Mouse (Mus musculus) naive thymus-derived CD4-positive, alpha-beta T cell, adult 2 months (primary cell): ENCODE data around the gene A730049H05Rik.

Experiments used
- DNase-seq: peaks from one replicate; pipeline ENCODE4 v3.0.0-alpha.2; 2011; ENCODE audit warnings: low read depth

A730049H05Rik gene

DNA sequence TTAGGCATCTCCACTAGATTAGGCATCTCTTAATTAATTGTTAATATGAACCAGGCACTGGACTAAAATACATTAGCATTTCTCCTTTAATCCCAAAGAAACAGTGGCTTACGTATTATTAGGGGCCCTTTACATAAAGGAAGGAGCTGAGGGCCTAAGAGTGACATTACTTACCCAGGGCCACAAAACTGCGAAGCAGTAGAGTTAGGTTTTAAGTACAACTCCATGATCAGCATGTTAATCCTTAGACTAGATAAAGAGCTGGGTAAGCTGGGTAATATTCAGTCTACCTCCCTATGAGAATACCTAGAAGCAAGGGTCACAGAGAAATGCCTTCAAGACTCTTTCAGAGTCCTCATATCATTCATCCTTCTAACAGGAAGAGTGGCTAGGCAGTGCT is 12.9 kb downstream of the A730049H05Rik start:
- no peak for DNase-seq

DNA sequence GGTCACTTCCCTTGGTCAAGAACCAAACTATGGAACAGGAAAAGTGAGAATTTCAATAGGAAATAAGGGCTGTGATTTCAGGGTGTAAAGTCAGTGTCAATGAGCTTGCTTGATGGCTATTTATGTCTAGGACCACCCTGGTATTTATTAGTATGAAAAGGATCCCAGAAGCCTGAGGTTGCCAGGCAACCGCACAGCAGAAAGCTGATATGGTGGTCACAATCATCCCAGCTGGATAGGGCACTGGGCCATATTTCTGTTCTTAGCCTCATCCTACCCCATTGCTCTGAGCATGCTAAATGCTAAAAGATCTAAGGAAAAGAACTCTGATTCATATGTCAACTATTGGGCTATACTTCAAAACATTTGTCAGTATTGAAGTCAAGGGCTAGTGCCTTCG is 14.8 kb downstream of the A730049H05Rik start:
- DNase-seq, result no peak

DNA sequence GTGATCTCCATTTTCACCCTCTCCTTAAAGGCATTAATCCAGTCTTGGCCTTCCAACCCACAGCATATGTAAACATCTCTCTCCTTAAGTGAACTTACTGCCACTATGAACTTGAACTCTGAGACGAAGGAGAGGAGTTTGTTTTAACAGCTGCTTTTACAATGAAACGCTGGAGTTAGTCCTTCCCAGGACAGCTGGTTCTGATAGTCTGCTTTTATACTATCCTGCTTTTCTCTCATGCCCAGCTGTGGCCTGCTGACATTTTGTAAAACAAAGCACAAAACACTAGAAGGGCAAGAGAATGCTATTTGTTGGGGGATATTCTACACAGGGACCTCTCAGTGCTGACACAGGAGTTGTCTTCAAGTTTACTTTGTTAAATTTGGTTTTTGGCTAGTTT is 25.7 kb downstream of the A730049H05Rik start:
- no peak for DNase-seq

DNA sequence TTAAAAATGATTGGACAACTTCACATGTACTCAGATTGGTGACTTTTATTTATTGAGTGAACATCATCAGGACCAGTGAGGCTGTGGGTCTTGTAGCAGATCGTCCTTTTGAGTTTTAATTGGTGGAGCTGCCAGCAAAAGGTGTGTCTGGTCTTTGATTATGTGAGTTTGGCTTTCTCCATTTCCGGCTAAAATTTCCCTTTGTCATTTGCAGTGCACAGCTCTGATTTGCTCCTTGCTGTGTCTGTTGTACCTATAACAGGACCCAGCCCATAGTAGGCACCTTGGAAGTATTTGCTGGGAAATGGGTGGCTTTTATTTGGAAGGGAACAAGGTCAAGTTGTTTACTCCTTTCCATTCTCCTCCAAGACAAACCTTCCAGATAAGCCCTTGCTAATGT is 27.2 kb downstream of the A730049H05Rik start:
- DNase-seq, result no peak

DNA sequence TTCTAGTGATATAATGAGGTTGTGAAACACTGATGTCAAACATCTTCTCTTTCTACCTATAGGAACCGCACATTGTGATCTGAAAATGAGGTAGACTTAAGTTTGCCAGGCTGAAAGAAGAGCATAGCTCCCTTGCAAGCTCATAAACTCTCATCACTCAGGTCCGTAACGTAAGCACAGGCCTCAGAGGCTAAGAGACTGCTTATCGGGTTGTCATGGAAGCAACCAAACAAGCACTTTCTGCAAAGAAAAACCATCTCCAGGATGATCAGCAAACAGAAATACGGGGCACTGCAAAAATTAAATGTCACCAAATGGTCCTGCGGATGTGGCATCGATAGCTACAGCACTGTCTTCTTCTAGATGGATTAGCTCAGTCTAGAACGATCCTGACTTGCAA is 29.6 kb downstream of the A730049H05Rik start:
- no peak for DNase-seq

DNA sequence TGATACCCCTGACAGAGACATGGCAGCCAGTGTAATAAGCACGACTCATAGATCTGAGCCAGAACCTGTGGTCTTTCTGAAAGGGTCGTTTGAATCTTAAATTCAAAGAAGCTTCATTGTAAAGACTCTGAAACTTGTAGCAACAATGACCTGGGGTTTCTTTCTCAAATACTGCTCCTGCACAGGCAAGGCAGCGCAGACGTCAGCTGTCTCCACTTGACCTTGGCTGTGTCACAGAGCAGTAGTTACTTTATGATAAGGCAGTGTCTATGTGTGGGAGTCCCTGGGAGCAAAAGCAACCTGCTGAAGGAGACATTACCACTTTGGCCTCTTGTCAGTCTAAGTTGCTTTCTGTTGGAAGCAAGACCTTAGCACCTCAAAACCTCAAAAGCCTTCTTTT is 30.3 kb downstream of the A730049H05Rik start:
- no peak for DNase-seq

DNA sequence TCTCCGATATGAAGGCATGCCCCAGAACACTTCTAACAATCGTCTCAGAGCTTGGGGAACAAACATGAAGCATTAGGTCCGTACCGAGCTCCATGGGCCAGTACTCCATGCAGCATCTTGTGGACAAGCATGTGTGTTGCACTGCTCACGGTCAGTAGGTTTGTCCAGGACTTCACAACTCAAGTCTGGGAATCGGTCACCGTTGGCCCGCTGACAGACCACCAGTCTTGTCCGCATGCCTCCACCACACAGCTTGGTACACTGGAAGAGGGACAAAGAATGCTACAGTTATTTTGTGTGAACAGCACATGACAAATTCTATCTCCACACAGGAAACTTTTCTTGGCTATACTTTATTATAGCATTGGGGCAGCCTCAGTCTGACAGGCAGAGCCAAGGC is 32.9 kb downstream of the A730049H05Rik start:
- DNase-seq, result no peak

DNA sequence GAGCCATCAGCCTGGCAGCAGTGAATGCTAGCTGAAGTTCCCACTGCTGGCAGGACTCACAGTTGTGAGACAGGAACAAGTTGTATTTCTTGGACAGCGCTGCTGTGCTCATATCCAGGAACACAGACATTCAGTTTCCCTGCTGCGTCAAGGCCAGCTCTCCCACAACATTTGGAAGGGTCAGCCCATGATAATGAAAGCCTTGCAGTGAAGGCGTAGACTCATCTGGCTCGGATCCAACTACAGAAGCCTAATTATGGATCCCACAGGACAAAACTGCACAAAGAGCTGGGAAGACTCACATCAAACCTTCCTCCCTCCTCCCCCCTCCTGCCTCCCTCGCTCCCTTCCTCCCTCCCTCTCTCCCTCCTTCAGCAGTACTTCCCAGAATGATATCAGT is 34.0 kb downstream of the A730049H05Rik start:
- DNase-seq, result no peak

DNA sequence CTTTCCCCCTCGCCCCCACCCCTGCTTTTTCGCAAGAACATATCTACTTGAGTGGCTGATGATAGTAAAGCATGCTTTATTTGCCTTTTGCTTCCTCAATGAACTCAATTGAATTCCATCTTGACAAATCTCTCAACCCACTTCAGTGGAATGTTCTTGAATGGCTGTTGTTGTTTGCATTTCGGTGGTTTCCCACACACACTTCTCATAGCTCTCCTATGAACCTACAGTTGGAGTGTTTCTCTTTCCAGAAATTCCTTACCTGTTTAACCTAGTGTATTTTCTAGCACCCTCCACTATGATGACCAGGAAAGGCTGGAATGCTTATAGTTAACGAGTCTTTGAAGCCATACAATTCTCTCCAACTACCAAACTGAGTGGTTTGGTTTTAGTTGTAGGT is 38.6 kb downstream of the A730049H05Rik start:
- no peak for DNase-seq

DNA sequence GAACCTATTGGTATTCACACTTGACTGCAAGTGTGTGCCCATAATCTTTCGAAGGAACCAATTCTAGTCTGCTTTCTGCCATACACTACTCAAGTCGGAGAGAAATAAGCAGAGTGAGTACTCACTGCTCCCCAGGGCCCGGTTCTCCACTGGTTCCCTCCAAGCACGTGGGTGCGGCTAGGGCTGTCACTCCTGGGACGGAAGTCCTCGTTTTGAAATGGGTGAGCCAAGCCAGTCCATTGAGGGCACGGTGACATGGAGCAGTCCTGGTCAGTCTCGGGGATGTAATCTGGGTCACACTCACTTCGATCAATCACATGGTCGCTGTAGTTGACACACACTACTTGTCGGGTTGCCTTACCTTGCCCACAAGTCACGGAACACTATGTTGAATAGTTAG is 41.5 kb downstream of the A730049H05Rik start:
- no peak for DNase-seq

DNA sequence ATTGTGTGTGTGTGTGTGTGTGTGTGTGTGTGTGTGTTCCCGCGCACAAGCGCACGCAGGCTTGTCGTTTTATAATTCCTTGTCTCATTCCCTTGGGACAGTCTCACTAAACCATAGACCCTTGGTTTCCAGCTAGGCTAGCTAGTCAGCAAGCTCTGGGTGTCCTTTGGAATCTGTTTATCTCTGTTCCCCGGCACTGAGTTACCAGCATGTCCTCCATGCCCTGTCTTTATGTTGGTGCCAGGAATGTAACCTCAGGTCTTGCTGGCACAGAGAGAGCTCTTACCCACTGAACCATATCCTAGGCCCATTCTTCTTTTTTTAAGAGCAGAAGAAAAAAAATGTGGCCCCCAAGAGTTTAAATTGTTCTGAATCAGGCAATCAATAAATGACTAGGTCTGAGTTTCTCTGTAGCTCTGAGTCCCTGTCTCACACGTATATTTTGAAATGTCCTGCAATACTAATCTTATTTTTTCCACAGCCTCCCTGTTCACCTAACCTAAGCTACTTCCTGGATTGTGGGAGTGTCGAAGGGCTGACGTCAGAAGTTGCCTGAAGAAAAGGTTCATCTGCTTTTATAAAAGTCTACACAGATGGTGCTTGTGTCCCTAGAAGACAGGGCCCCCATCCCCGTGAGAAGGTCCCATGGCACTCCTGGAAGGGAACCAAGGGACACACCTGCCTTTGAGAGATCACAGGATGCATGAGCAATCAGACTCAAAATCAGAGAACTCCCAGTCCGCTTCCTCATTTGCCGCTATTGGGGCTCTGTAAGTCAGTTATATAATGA is 42.6 kb downstream of the A730049H05Rik start:
- no peak for DNase-seq

DNA sequence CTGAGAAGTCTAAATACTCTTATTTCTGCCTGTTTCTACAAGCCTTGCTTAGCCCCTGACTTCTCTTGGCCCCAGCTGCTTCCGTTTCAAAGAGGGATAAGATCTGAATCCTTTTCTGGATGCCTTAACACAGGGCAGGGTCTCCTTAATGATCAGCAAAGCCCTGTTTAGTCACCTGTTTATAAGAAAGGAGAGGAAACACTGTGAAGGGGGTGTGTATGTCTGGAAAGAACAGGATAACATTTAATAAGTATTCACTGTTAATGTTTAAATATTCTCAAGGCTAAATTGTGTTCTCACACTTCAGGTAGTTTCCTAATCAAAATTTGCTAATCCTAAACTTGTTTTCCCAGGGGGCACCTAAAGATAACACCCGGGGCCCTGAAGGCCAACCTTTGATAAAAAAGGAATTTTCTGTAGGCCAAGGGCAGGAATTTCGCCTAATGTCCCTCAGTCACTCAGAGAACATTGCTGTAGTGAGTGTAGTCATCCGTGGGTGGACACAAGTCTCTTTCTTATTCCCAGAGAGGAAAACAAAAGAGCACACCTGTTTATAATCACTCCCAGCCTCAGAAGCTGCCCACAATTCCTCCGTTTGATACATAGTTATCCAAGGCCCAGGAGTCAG is 44.1 kb downstream of the A730049H05Rik start:
- no peak for DNase-seq

DNA sequence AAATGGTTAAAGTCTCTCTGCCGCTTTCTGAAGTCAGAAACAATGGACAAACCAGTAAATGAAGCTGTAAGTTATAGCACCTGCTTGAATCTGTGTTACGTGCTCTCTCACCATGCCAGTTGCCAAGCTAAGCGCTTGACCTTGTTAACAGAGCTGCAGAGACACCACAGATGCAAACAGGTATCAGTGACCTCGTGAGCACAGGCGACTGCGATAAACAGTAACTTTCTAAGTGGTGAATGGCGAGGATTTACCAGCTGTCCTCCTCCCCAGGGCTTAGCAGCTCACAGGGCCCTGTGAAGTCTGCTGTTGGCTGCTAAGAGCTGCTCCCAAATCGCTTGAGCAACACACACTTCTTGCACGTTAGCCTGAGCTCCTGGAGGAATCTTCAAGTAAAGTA is 46.3 kb downstream of the A730049H05Rik start:
- no peak for DNase-seq

DNA sequence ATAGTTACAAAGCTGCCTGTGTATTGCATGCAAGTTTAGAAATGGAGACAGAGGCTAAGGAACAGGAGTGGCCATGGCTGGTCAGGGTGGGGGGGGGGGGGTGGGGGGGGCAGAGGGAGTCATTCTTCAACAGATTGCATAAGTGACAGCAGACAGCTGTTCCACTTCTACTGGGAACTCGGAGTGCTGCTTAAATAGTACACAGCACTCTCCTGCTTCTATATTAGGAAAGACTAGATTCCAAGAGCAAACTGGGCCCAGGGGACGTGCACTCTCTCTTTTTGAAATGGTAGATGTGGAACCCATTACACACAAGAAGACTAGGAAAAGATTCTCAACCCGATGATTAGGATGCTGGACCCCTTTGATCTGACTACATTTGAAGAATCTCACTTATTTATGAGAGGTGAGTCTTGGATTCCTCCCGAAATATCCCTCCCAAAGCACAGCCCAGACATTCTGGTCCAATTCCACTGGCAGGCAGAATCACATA is 52.9 kb downstream of the A730049H05Rik start, which contains the start of gene Gm15737:
Gene Gm15737 (plus strand): TSS at position 269 of the 493 bp plus-strand sequence.
- no peak for DNase-seq

DNA sequence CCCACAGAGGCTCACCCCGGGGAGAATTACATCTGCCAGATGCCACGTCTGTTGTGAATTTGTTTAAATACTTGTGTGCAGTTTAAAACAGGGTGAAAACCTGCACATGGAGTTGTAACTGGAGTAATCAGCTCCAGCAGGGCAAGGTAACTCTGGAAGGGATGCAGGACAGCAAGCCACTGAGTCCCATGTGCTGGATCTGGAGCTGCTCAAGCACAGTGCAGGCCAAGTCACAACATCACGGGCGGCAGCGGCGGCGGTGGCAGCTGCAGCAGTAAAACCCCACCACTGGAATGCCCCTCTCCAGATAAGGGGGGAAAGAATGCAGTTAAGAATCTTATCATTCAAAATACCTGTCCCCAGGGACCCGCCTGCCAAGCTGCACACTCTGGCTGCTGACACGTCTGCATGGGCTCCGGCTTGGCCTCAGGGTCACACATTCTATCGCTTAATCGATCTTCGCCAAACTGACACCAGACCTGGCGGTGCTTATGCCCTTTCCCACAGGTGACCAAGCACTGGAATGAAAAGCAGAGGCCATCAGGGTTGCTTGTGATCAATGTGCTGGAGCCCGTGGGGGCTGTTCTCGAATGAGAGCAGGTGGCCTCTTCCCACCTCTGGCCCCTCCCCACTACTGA is 53.4 kb downstream of the A730049H05Rik start:
- no peak for DNase-seq

DNA sequence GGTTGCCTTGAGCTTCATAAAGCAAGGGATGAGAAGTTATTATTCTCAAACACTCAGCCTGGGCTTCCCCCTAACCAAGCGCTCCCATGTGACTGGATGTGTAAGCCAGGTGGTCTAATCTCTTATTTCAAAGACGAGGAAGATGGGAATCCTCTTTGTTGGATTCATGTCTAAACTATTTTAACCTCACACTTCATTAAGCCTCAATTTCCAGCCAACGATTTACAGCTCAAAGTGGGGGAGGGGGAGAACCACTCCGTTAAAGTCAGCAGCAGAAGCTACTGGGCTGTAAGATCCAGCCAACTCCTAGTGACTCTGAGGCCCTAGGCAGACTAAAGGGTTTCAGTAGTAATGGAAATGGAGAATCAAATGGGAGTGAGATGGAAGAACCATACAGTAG is 55.5 kb downstream of the A730049H05Rik start:
- DNase-seq, result no peak

DNA sequence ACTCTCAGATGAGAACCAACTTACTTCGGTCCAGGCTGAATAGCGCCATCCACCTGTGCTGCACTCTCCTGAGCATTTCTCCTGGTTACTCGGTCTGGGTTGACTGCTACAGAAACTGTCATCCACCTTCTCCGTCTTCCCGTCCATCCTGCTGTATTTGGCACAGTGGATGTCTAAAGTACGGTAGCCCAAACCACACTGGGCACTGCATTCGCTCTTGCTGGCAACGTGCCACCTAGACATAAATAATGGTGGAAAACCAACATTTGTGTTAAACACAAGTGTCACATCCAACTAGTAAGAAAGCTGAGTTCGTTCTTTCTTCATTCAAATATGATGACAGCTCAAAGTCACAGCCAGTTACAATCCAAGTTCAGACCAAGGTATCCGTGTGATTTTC is 56.5 kb downstream of the A730049H05Rik start:
- DNase-seq, result no peak

DNA sequence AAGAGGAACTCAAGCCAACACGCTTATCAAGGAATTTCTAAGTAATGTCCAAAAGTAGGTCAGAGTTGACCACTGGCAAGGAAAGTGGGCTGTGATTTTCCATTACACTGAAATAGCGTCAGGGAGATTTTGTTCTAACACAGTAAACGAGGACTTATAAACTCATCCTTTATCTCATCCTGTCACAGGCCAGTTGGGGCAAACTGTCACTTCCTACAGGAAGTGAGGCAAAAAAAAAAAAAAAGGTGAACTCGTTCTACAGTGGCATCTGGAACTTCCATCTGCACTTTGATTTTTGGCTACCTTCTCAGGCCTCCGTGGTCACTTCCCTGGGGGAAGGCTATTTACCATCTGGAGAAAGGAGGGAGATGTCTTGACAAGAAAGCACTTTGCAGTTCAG is 58.6 kb downstream of the A730049H05Rik start:
- DNase-seq, result no peak

DNA sequence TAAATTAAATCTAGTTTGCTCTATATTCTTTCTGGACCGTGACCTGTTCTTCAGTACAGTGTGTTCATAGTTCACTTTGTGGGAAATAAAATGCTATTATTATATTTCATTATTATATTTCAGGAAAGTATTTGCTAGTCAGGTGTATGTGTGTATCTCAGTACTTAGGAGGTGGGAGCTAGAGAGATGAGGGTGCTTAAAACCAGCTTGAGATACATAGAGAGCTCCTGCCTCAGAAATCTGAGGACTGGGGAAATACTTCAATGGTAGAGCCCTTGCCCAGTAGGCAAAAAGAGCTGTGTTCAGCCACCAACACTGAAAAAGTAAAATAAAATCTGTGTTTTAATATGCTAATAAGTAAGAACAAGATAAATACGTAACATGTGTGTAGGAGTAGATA is 59.1 kb downstream of the A730049H05Rik start:
- DNase-seq, result no peak

DNA sequence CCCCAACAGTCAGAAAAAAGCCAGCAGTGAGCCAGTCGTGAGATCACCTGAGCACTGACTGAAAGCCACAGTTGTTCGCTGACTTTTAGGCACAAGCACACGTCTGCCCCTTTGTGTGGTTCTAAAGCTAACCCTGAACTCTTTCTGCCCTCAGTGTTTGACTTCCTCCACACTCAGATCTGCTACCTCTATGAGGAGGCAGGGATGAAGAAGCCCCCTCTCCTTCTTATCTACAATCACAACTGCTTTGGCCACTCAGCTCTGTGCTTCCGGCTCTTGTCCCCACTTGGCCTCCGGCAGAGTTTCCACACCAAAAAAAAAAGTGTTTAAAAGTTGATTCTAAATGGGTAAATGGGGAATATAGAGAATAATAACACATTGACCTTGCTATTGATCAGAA is 59.8 kb downstream of the A730049H05Rik start:
- DNase-seq, result no peak

DNA sequence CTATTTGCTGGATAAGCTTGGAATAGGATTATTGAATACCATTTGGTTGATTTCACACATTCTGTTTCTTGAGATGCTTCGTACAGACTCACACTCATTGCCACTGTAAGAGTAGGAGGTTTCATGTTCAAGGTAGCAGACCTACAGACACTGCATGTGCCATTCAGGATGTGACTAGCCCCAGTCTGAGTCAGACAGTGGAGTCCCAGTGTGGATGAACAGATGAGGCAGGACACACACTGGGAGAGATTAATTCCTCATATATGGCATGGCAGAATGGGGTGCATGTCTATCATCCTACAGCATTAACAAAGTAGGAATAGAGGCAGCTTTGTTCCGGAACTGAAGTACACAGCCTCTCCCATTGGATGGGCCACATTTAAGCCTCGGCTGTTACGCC is 61.0 kb downstream of the A730049H05Rik start:
- no peak for DNase-seq

DNA sequence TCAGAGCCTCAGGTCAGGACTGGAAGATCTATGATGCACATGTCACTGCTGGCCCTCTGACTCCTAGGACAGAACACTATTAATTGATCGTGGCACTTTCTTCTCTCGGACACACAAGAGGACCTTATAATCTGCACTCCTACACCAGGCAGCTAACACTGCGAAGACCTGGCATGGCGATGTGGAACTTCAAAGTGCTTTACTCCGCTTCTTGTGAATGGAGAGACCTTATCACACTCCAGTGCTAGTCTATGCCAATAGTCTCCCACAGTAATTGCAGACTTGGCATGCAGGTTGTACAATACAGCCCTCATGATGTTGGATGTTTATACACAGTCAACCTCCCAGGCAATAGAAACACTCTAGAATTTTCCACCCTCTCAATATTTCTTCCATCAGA is 62.5 kb downstream of the A730049H05Rik start:
- DNase-seq, result no peak

DNA sequence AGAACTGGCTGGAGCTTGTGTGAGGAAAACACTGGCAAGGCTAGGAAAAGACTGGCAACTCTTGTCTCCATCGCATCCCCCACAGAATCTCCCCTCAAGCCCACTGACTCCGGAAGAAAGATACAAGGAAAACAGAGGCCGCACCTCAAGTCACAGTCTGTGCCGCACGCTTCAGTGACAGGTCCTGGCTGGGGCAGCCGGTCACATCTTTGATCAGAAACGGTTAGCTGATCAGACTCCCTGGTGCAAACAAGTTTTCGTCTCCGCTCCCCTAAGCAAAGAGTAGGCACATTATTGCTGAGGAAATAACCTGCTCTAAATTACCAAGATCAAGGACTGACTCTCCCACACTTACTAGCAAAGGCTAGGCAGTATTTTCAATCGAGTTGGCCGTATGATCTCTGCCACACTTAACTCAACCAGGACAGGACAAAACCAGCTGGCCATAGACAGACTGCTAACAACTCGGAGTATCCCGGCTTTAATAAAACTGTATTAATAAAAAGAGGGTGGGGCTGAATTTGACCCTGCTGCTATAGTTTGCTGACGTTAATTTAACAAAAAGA is 63.5 kb downstream of the A730049H05Rik start:
- no peak for DNase-seq
